Mouse (Mus musculus): Measurements from ENCODE around the gene Olfr1358.
A peak's percentile ranks its signal among the peaks of the same experiment; 100 is the strongest.
"Not testable (repeated sequence)": the region's sequence is repeated elsewhere in the genome, so short reads cannot be mapped to it uniquely, and the experiment has no call there.

The Olfr1358 gene

GRCm38 (mm10) chr10:78517128-78517527 lies at the start of gene Olfr1358:
Olfr1358 (plus strand) TSS chr10:78517428.
- no peak for DNase-seq (ENCODE audit: low read depth, low spot score)

- no peak for DNase-seq (ENCODE audit: low read depth, low spot score)
Measured at GRCm38 (mm10) chr10:78467761-78468310, 49.4 kb upstream of the Olfr1358 start.

- DNase-seq (ENCODE audit: low read depth, low spot score): no peak
Measured at GRCm38 (mm10) chr10:78470582-78471313, 46.5 kb upstream of the Olfr1358 start.

GRCm38 (mm10) chr10:78472046-78472445 lies 45.2 kb upstream of the Olfr1358 start:
- no peak for DNase-seq (ENCODE audit: low read depth, low spot score)

- no peak for DNase-seq (ENCODE audit: low read depth, low spot score)
Measured at GRCm38 (mm10) chr10:78473434-78473833, 43.8 kb upstream of the Olfr1358 start.

- no peak for DNase-seq (ENCODE audit: low read depth, low spot score)
Measured at GRCm38 (mm10) chr10:78474759-78475158, 42.5 kb upstream of the Olfr1358 start.

GRCm38 (mm10) chr10:78476821-78477220 lies 40.4 kb upstream of the Olfr1358 start:
- DNase-seq (ENCODE audit: low read depth, low spot score): no peak

GRCm38 (mm10) chr10:78480954-78481927 lies 36.0 kb upstream of the Olfr1358 start:
- DNase-seq (ENCODE audit: low read depth, low spot score): no peak

- peak; percentile 34 for DNase-seq (ENCODE audit: low read depth, low spot score)
Measured at GRCm38 (mm10) chr10:78481928-78482499, 35.2 kb upstream of the Olfr1358 start.

GRCm38 (mm10) chr10:78485369-78485768 lies 31.9 kb upstream of the Olfr1358 start:
- not testable (repeated sequence) for DNase-seq (ENCODE audit: low read depth, low spot score)

- DNase-seq (ENCODE audit: low read depth, low spot score): no peak
Measured at GRCm38 (mm10) chr10:78486871-78487270, 30.4 kb upstream of the Olfr1358 start.

- no peak for DNase-seq (ENCODE audit: low read depth, low spot score)
Measured at GRCm38 (mm10) chr10:78487431-78488086, 29.7 kb upstream of the Olfr1358 start.

GRCm38 (mm10) chr10:78502986-78503733 lies 14.1 kb upstream of the Olfr1358 start:
- DNase-seq (ENCODE audit: low read depth, low spot score): no peak

GRCm38 (mm10) chr10:78519792-78520191 lies 2.6 kb downstream of the Olfr1358 start:
- no peak for DNase-seq (ENCODE audit: low read depth, low spot score)

GRCm38 (mm10) chr10:78520260-78521005 lies 3.2 kb downstream of the Olfr1358 start:
- no peak for DNase-seq (ENCODE audit: low read depth, low spot score)

GRCm38 (mm10) chr10:78525071-78525470 lies 7.8 kb downstream of the Olfr1358 start:
- not testable (repeated sequence) for DNase-seq (ENCODE audit: low read depth, low spot score)

GRCm38 (mm10) chr10:78525511-78525910 lies 8.3 kb downstream of the Olfr1358 start:
- DNase-seq (ENCODE audit: low read depth, low spot score): no peak

- no peak for DNase-seq (ENCODE audit: low read depth, low spot score)
Measured at GRCm38 (mm10) chr10:78540943-78541342, 23.7 kb downstream of the Olfr1358 start.

- DNase-seq (ENCODE audit: low read depth, low spot score): no peak
Measured at GRCm38 (mm10) chr10:78565070-78565469, 47.8 kb downstream of the Olfr1358 start.

GRCm38 (mm10) chr10:78569191-78569590 lies 52.0 kb downstream of the Olfr1358 start:
- DNase-seq (ENCODE audit: low read depth, low spot score): no peak
